Mouse (Mus musculus): ENCODE measurements at regions not wholly inside any gene's neighbourhood (a gene's known extent, or its start where the extent isn't known, plus 50 kb on each side); places are given as distances from the start of the nearest gene placed in this dataset.

DNA sequence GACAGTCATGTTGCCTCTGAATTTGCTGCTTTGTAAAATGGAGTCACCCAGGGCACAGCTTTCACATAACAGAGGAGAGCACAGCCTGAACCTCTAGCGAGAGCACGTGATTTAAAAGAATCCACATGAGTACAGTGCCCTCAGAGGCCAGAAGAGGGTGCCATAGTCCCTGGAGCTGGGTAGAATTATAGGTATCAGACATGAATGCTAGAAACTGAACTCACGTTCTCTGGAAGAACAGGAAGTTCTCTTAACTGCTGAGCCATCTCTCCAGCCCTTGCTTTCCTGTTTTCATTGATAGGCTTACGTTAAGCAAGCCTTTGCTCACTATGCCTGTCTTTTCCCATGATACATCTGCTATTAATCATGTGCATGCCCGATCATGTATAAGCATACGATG lies 60.9 kb upstream of the Atp11b start:
- TF ChIP-seq CTCF (IDR thresholded peaks at IDR 0.05), result peak; percentile 90
- TF ChIP-seq EP300 (IDR thresholded peaks at IDR 0.05), result no peak

Data from lung, postnatal 0 days (tissue).